Mouse (Mus musculus): Measurements from ENCODE around the gene Fut8. TPM values are rescaled to one million over a fixed set of nuclear protein-coding genes. Genes with fewer than 3 reads are reported as not detected.

Gene Fut8
- 8.8 and 9.7 TPM in 2 replicates for polyA plus RNA-seq (2015; fragmentation: Nextera tagmentation; extraction: Ambion mirVana)

- peak within 1 kb of the TSS; percentile 92 for H3K4me3 ChIP-seq (replicated peaks)
- peaks cover 24% of the 10 kb centered on the region for H3K4me1 ChIP-seq (replicated peaks)
- no peaks in the 10 kb centered on the region for H3K27me3 ChIP-seq
- H3K36me3 ChIP-seq (replicated peaks): no peaks in the 10 kb centered on the region
- peak within 1 kb of the TSS; percentile 98 for H3K4me2 ChIP-seq
- ATAC-seq (ENCODE audit: insufficient read depth): peak; percentile 81
- H3K9ac ChIP-seq: peak within 1 kb of the TSS; percentile 86
- WGBS (ENCODE audit: insufficient replicate concordance): under 1% methylated on average over 46 of the region's 46 CpGs
- H3K9me3 ChIP-seq (replicated peaks): no peaks in the 10 kb centered on the region
- peak within 1 kb of the TSS; percentile 85 for H3K27ac ChIP-seq (replicated peaks)
Measured at GRCm38 (mm10) chr12:77237950-77238530, at the start of gene Fut8. Gene Fut8, plus strand, starts transcription at chr12:77238125.

GRCm38 (mm10) chr12:77189161-77189560 is 48.8 kb upstream of the Fut8 start:
- 41% methylated on average over 4 of the region's 4 CpGs for WGBS (ENCODE audit: insufficient replicate concordance)
- Histone ChIP-seq H3K4me3 (replicated peaks) (no peak overlapping the region), H3K4me1 (replicated peaks) (no peaks in the 10 kb centered on the region), H3K36me3 (replicated peaks) (no peaks in the 10 kb centered on the region), H3K4me2 (no peak overlapping the region), H3K9ac (no peak overlapping the region), H3K27ac (replicated peaks) (no peak overlapping the region), H3K9me3 (replicated peaks) (no peaks in the 10 kb centered on the region), H3K27me3 (no peaks in the 10 kb centered on the region)
- ATAC-seq (ENCODE audit: insufficient read depth): no peak

- 66% methylated on average over 3 of the region's 3 CpGs for WGBS (ENCODE audit: insufficient replicate concordance)
- Histone ChIP-seq H3K4me2 (no peak overlapping the region), H3K27ac (replicated peaks) (no peak overlapping the region), H3K9ac (no peak overlapping the region), H3K27me3 (no peaks in the 10 kb centered on the region), H3K4me1 (replicated peaks) (no peaks in the 10 kb centered on the region), H3K9me3 (replicated peaks) (no peaks in the 10 kb centered on the region), H3K4me3 (replicated peaks) (no peak overlapping the region), H3K36me3 (replicated peaks) (no peaks in the 10 kb centered on the region)
- no peak for ATAC-seq (ENCODE audit: insufficient read depth)
Measured at GRCm38 (mm10) chr12:77189933-77190446, 47.9 kb upstream of the Fut8 start.

GRCm38 (mm10) chr12:77191478-77192271 is 46.2 kb upstream of the Fut8 start:
- Histone ChIP-seq H3K27ac (replicated peaks) (no peak overlapping the region), H3K4me1 (replicated peaks) (no peaks in the 10 kb centered on the region), H3K9ac (no peak overlapping the region), H3K27me3 (no peaks in the 10 kb centered on the region), H3K36me3 (replicated peaks) (no peaks in the 10 kb centered on the region), H3K4me3 (replicated peaks) (no peak overlapping the region), H3K4me2 (no peak overlapping the region), H3K9me3 (replicated peaks) (no peaks in the 10 kb centered on the region)
- ATAC-seq (ENCODE audit: insufficient read depth): no peak
- WGBS (ENCODE audit: insufficient replicate concordance): 70% methylated on average over 9 of the region's 9 CpGs

- peaks cover 5% of the 10 kb centered on the region; the same call in 1 of the 2 replicates for H3K4me1 ChIP-seq (replicated peaks)
- H3K36me3 ChIP-seq (replicated peaks): no peaks in the 10 kb centered on the region
- no peaks in the 10 kb centered on the region for H3K27me3 ChIP-seq
- no peak overlapping the region for H3K27ac ChIP-seq (replicated peaks)
- H3K4me2 ChIP-seq: no peak overlapping the region
- no peak for ATAC-seq (ENCODE audit: insufficient read depth)
- no peak overlapping the region for H3K9ac ChIP-seq
- H3K4me3 ChIP-seq (replicated peaks): no peak overlapping the region
- WGBS (ENCODE audit: insufficient replicate concordance): 66% methylated on average over 3 of the region's 3 CpGs
- H3K9me3 ChIP-seq (replicated peaks): no peaks in the 10 kb centered on the region
Measured at GRCm38 (mm10) chr12:77192714-77193113, 45.2 kb upstream of the Fut8 start.

- WGBS (ENCODE audit: insufficient replicate concordance): 43% methylated on average over 4 of the region's 4 CpGs
- Histone ChIP-seq H3K4me3 (replicated peaks) (no peak overlapping the region), H3K9ac (no peak overlapping the region), H3K9me3 (replicated peaks) (no peaks in the 10 kb centered on the region), H3K27me3 (no peaks in the 10 kb centered on the region), H3K36me3 (replicated peaks) (no peaks in the 10 kb centered on the region), H3K4me2 (no peak overlapping the region), H3K27ac (replicated peaks) (no peak overlapping the region), H3K4me1 (replicated peaks) (peaks cover 5% of the 10 kb centered on the region; the same call in 1 of the 2 replicates)
- ATAC-seq (ENCODE audit: insufficient read depth): no peak
Measured at GRCm38 (mm10) chr12:77193225-77193716, 44.7 kb upstream of the Fut8 start.

GRCm38 (mm10) chr12:77195044-77195443 is 42.9 kb upstream of the Fut8 start:
- Histone ChIP-seq H3K36me3 (replicated peaks) (no peaks in the 10 kb centered on the region), H3K9ac (no peak overlapping the region), H3K9me3 (replicated peaks) (no peaks in the 10 kb centered on the region), H3K4me3 (replicated peaks) (no peak overlapping the region), H3K27ac (replicated peaks) (no peak overlapping the region), H3K27me3 (no peaks in the 10 kb centered on the region), H3K4me1 (replicated peaks) (peaks cover 5% of the 10 kb centered on the region; the same call in 1 of the 2 replicates), H3K4me2 (no peak overlapping the region)
- 56% methylated on average over 2 of the region's 2 CpGs for WGBS (ENCODE audit: insufficient replicate concordance)
- no peak for ATAC-seq (ENCODE audit: insufficient read depth)

- 69% methylated on average over 2 of the region's 2 CpGs for WGBS (ENCODE audit: insufficient replicate concordance)
- Histone ChIP-seq H3K27ac (replicated peaks) (no peak overlapping the region), H3K9ac (no peak overlapping the region), H3K36me3 (replicated peaks) (no peaks in the 10 kb centered on the region), H3K4me1 (replicated peaks) (peaks cover 5% of the 10 kb centered on the region; the same call in 1 of the 2 replicates), H3K27me3 (no peaks in the 10 kb centered on the region), H3K4me2 (no peak overlapping the region), H3K4me3 (replicated peaks) (no peak overlapping the region), H3K9me3 (replicated peaks) (no peaks in the 10 kb centered on the region)
- ATAC-seq (ENCODE audit: insufficient read depth): no peak
Measured at GRCm38 (mm10) chr12:77196529-77197095, 41.3 kb upstream of the Fut8 start.

- Histone ChIP-seq H3K4me3 (replicated peaks) (no peak overlapping the region), H3K27me3 (no peaks in the 10 kb centered on the region), H3K27ac (replicated peaks) (no peak overlapping the region), H3K9ac (no peak overlapping the region), H3K4me1 (replicated peaks) (peaks cover 5% of the 10 kb centered on the region; the same call in 1 of the 2 replicates), H3K36me3 (replicated peaks) (no peaks in the 10 kb centered on the region), H3K9me3 (replicated peaks) (no peaks in the 10 kb centered on the region), H3K4me2 (no peak overlapping the region)
- ATAC-seq (ENCODE audit: insufficient read depth): no peak
- 29% methylated on average over 7 of the region's 7 CpGs for WGBS (ENCODE audit: insufficient replicate concordance)
Measured at GRCm38 (mm10) chr12:77197121-77197599, 40.8 kb upstream of the Fut8 start.

GRCm38 (mm10) chr12:77198253-77198652 is 39.7 kb upstream of the Fut8 start:
- no peak overlapping the region for H3K4me3 ChIP-seq (replicated peaks)
- no peaks in the 10 kb centered on the region for H3K27me3 ChIP-seq
- ATAC-seq (ENCODE audit: insufficient read depth): no peak
- H3K36me3 ChIP-seq (replicated peaks): no peaks in the 10 kb centered on the region
- H3K9me3 ChIP-seq (replicated peaks): no peaks in the 10 kb centered on the region
- H3K4me1 ChIP-seq (replicated peaks): peaks cover 5% of the 10 kb centered on the region; the same call in 1 of the 2 replicates
- 54% methylated on average over 4 of the region's 4 CpGs for WGBS (ENCODE audit: insufficient replicate concordance)
- H3K4me2 ChIP-seq: no peak overlapping the region
- H3K27ac ChIP-seq (replicated peaks): no peak overlapping the region
- H3K9ac ChIP-seq: no peak overlapping the region

Data from liver, embryonic 15.5 days (tissue).